ENCODE assay signal across 12 mouse cellular contexts in genomic region chr1:25824626-25825025, GRCm38 (mm10). TPM values are rescaled to one million over a fixed set of nuclear protein-coding genes. Genes with fewer than 3 reads are reported as not detected.
DNase-seq lines count a peak whose midpoint lies in the region; ATAC-seq and TF ChIP-seq lines count a peak whose summit lies in the region.
"Had no signal": no experiment of that assay in that cellular context is flagged by ENCODE, and none has a peak within 500 bp of the region (broad histone marks: within the 10 kb centered on the region; RNA-seq: fewer than 3 reads in every experiment).

No protein-coding gene starts in this region.

- DNase-seq in right cerebral cortex, adult 2 months (ENCODE audit: low spot score in 2 of 2) = peak; percentile 33 to 37
- DNase-seq in right cerebral cortex, postnatal 14 days = no peak
- no peak for DNase-seq in midbrain, embryonic 10.5 days (ENCODE audit: low spot score)
- DNase-seq in right cerebral cortex, postnatal 25 days = peak; percentile 23
- no peak for DNase-seq in stomach, postnatal 0 days (ENCODE audit: low spot score)
- DNase-seq in ovary, postnatal 10 days (ENCODE audit: low spot score) = no peak
- DNase-seq: heart, postnatal 4 days; kidney, postnatal 10 days; lung, adult 18-20 months had no signal

- H3K9ac ChIP-seq in forebrain, embryonic 15.5 days (replicated peaks) = no peak overlapping the region
- no peak overlapping the region for H3K9ac ChIP-seq in kidney, embryonic 14.5 days (ENCODE audit: low read depth, low read length)
- H3K9ac ChIP-seq in stomach, postnatal 0 days (ENCODE audit: low read length) = no peak overlapping the region
- H3K9ac ChIP-seq: embryonic facial prominence, embryonic 13.5 days had no signal

- H3K4me3 ChIP-seq in forebrain, embryonic 15.5 days = peak overlapping the region; percentile 22
- peak overlapping the region; percentile 24; the same call in 1 of the 2 replicates for H3K4me3 ChIP-seq in midbrain, embryonic 10.5 days
- H3K4me3 ChIP-seq in kidney, embryonic 14.5 days (ENCODE audit: low read length) = no peak overlapping the region
- H3K4me3 ChIP-seq in stomach, postnatal 0 days (ENCODE audit: low read depth, low read length) = no peak overlapping the region
- H3K4me3 ChIP-seq: embryonic facial prominence, embryonic 13.5 days had no signal

- H3K4me1 ChIP-seq in forebrain, embryonic 15.5 days = peaks cover 48% of the 10 kb centered on the region
- peaks cover 51% of the 10 kb centered on the region for H3K4me1 ChIP-seq in midbrain, embryonic 10.5 days
- H3K4me1 ChIP-seq in kidney, embryonic 14.5 days (ENCODE audit: control insufficient read depth, insufficient read depth, low read length) = no peaks in the 10 kb centered on the region
- no peaks in the 10 kb centered on the region for H3K4me1 ChIP-seq in stomach, postnatal 0 days (replicated peaks; ENCODE audit: control insufficient read depth, insufficient read depth)

- 16% methylated on average over 4 of the region's 4 CpGs for WGBS in forebrain, embryonic 15.5 days
- 22% methylated on average over 4 of the region's 4 CpGs for WGBS in midbrain, embryonic 10.5 days
- 37% methylated on average over 4 of the region's 4 CpGs for whole genome bisulfite sequencing in kidney, embryonic 14.5 days
- 46% methylated on average over 4 of the region's 4 CpGs for WGBS in stomach, postnatal 0 days

- H3K9me3 ChIP-seq in forebrain, embryonic 15.5 days = no peaks in the 10 kb centered on the region
- no peaks in the 10 kb centered on the region for H3K9me3 ChIP-seq in midbrain, embryonic 10.5 days (replicated peaks)
- H3K9me3 ChIP-seq in kidney, embryonic 14.5 days (ENCODE audit: control insufficient read depth, low read length) = no peaks in the 10 kb centered on the region
- no peaks in the 10 kb centered on the region for H3K9me3 ChIP-seq in stomach, postnatal 0 days (ENCODE audit: control insufficient read depth, low read length)
- H3K9me3 ChIP-seq: embryonic facial prominence, embryonic 13.5 days had no signal

- H3K27ac ChIP-seq in forebrain, embryonic 15.5 days (replicated peaks) = no peak overlapping the region
- peak overlapping the region; percentile 42; the same call in 1 of the 2 replicates for H3K27ac ChIP-seq in midbrain, embryonic 10.5 days (replicated peaks)
- H3K27ac ChIP-seq in kidney, embryonic 14.5 days (ENCODE audit: low read depth, low read length) = no peak overlapping the region
- H3K27ac ChIP-seq in stomach, postnatal 0 days (replicated peaks) = no peak overlapping the region
- H3K27ac ChIP-seq: embryonic facial prominence, embryonic 13.5 days had no signal

- H3K4me2 ChIP-seq in forebrain, embryonic 15.5 days (replicated peaks) = peak overlapping the region; percentile 65
- no peak overlapping the region for H3K4me2 ChIP-seq in kidney, embryonic 14.5 days (replicated peaks; ENCODE audit: low read depth, low read length)
- no peak overlapping the region for H3K4me2 ChIP-seq in stomach, postnatal 0 days (replicated peaks; ENCODE audit: low read depth)
- H3K4me2 ChIP-seq: embryonic facial prominence, embryonic 13.5 days had no signal

- H3K36me3 ChIP-seq in forebrain, embryonic 15.5 days = no peaks in the 10 kb centered on the region
- no peaks in the 10 kb centered on the region for H3K36me3 ChIP-seq in midbrain, embryonic 10.5 days
- H3K36me3 ChIP-seq in kidney, embryonic 14.5 days (ENCODE audit: control insufficient read depth, insufficient read depth, low read length) = no peaks in the 10 kb centered on the region
- no peaks in the 10 kb centered on the region for H3K36me3 ChIP-seq in stomach, postnatal 0 days (ENCODE audit: control insufficient read depth, insufficient read depth, low read length)
- H3K36me3 ChIP-seq: embryonic facial prominence, embryonic 13.5 days had no signal

- no peak for TF ChIP-seq EP300 in stomach, postnatal 0 days (optimal IDR thresholded peaks at IDR 0.05)

- H3K27me3 ChIP-seq in forebrain, embryonic 15.5 days = no peaks in the 10 kb centered on the region
- no peaks in the 10 kb centered on the region for H3K27me3 ChIP-seq in midbrain, embryonic 10.5 days (ENCODE audit: low read depth, poor library complexity, severe bottlenecking)
- H3K27me3 ChIP-seq in kidney, embryonic 14.5 days (ENCODE audit: control insufficient read depth, insufficient read depth, low read length) = peaks cover 22% of the 10 kb centered on the region; the same call in 1 of the 2 replicates
- no peaks in the 10 kb centered on the region for H3K27me3 ChIP-seq in stomach, postnatal 0 days (ENCODE audit: control insufficient read depth, insufficient read depth, low read length)

- no peak for TF ChIP-seq CTCF in stomach, postnatal 0 days (IDR thresholded peaks at IDR 0.05; ENCODE audit: low read depth)

- ATAC-seq in forebrain, embryonic 15.5 days (replicated peaks) = peak; percentile 29; the same call in 1 of the 2 replicates
- no peak for ATAC-seq in kidney, embryonic 14.5 days (ENCODE audit: low FRiP score, low TSS enrichment)
- no peak for ATAC-seq in stomach, postnatal 0 days (ENCODE audit: low FRiP score, low TSS enrichment)

RNA-seq across cellular contexts. Expression of gene Adgrb3, which starts 4.9 kb away (rescaled TPM):
- 41.1 and 45.9 TPM in 2 replicates for polyA plus RNA-seq in forebrain, embryonic 15.5 days (2015; fragmentation: Nextera tagmentation; extraction: Ambion mirVana)
- polyA plus RNA-seq in midbrain, embryonic 10.5 days (2016; fragmentation: Nextera tagmentation; extraction: Ambion mirVana) = 3.7 and 7.9 TPM in 2 replicates
- 0.56 and 0.62 TPM in 2 replicates for polyA plus RNA-seq in kidney, embryonic 14.5 days (2014; fragmentation: Nextera tagmentation; extraction: Ambion mirVana)
- polyA plus RNA-seq in stomach, postnatal 0 days (2015; fragmentation: Nextera tagmentation; extraction: Ambion mirVana) = 1.8 and 2.1 TPM in 2 replicates

Comparison
In these comparisons a context has a peak if more than half of its experiments do, and no peak if none do; other contexts are left out.
1. DNase-seq: peak in right cerebral cortex, adult 2 months (2 of 2) and right cerebral cortex, postnatal 25 days (single experiment); none in right cerebral cortex, postnatal 14 days (single experiment), midbrain, embryonic 10.5 days (single experiment), stomach, postnatal 0 days (single experiment) and ovary, postnatal 10 days (single experiment).
2. H3K4me3 ChIP-seq: peak in forebrain, embryonic 15.5 days (single experiment) and midbrain, embryonic 10.5 days (single experiment); none in kidney, embryonic 14.5 days (single experiment) and stomach, postnatal 0 days (single experiment).